Mouse (Mus musculus) ES-Bruce4 (cell line): ENCODE measurements around the gene Evl.

Experiments
- CTCF ChIP-seq: IDR thresholded peaks from one replicate; pipeline ENCODE4 v1.8.1; 2011; ENCODE audit warnings: low read depth, low read length
- EP300 ChIP-seq: IDR thresholded peaks from 2 replicates; pipeline ENCODE4 v1.6.1; 2011; ENCODE audit warnings: low read depth, low read length; ENCODE audit not compliant: insufficient read depth

- no peak for TF ChIP-seq EP300
- TF ChIP-seq CTCF: peak; percentile 78
Observed at GRCm38 (mm10) chr12:108541088-108541487, 13.4 kb upstream of the Evl start.
